Mouse (Mus musculus): Measurements from ENCODE around the gene Gfi1b.

The Gfi1b gene

GRCm38 (mm10) chr2:28621664-28622171 lies at the start of gene Gfi1b:
Gfi1b (minus strand) TSS chr2:28621982.
- peak; percentile 81 for DNase-seq (ENCODE audit: extremely low read depth, low read depth)

DNA sequence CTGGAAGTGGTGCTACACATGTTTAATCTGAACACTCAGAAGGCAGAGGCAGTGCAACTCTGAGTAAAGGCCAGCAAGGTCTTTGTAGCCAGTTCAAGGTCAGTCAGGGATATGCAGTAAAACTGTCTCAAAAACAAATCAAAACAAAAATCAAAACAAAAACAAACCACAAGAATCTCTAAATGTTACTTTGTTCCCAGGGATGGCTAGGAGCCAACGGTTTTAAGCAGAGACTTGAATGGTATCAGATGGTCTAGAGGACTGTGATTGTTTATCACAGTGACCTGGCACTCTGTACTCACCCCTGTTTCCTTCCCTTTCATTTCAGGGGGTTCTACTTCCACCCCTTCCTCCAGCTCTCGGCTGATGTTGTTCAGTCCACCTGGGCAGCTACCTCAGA lies 49.7 kb upstream of the Gfi1b start:
- DNase-seq (ENCODE audit: extremely low read depth, low read depth): no peak

- DNase-seq (ENCODE audit: extremely low read depth, low read depth): no peak
These were observed 44.0 kb upstream of the Gfi1b start for GRCm38 (mm10) chr2:28665818-28666217.

DNA sequence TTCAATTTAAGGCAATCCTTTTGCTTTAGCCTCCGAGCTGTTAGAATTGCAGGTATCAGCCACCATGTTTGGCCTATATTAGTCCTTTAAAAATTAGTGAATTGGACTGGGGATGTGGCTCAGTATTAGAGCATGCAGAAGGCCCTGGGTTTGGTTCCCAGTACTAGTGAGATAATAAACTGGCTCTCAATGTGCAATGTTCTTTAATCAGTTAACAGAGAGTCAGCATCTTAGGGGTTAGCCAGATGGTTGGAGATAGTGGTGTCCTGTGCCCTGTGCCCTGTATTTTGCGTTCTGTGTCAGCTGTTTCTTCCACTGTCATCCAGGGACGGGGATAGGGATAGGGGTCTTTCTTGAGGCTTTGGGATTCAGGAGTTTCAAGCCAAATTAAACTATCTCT lies 41.1 kb upstream of the Gfi1b start:
- no peak for DNase-seq (ENCODE audit: extremely low read depth, low read depth)

DNA sequence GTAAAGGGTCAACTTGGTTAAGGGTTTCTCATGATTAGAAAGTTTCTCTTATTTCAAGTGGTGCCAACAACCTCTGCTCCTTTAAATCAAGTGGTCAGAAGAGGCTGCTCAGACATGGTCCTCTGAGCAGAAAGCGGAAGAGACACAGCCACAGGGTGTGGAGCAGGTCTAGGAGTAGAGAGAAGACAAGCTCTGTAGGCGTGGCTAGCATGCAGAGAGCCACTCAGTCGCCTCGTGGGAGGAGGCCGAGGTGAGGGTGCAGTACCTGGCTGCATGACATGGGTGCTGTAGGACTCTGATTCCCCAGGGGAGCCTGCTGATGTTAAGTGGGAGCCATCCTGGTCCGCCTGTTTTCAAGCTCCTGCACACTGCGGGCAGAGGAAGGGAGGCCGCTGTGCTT lies 34.4 kb upstream of the Gfi1b start:
- no peak for DNase-seq (ENCODE audit: extremely low read depth, low read depth)

- peak; percentile 30 for DNase-seq (ENCODE audit: extremely low read depth, low read depth)
These were observed 32.5 kb upstream of the Gfi1b start for GRCm38 (mm10) chr2:28654295-28654694.

GRCm38 (mm10) chr2:28653351-28653750 lies 31.6 kb upstream of the Gfi1b start:
- no peak for DNase-seq (ENCODE audit: extremely low read depth, low read depth)

GRCm38 (mm10) chr2:28650526-28650925 lies 28.7 kb upstream of the Gfi1b start:
- no peak for DNase-seq (ENCODE audit: extremely low read depth, low read depth)

DNA sequence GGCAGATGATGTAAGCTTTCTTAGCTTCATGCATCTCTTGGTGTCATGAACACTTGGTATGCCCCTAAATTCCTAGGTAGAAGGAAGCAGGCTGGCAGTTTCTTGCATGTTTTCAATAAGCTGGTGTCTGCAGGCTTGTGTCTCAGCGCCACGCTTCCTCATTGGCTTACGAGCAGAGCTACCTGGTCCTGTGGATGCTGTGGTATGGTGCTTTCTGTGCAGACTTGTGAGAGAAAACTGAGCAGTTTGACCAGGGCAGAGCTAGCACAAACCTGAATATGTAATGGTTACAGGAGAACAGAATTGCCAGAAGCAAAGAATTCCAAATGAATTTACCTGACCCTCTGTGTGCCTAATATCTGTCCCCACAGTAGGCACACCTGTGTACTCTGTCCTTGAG lies 21.3 kb upstream of the Gfi1b start:
- no peak for DNase-seq (ENCODE audit: extremely low read depth, low read depth)

DNA sequence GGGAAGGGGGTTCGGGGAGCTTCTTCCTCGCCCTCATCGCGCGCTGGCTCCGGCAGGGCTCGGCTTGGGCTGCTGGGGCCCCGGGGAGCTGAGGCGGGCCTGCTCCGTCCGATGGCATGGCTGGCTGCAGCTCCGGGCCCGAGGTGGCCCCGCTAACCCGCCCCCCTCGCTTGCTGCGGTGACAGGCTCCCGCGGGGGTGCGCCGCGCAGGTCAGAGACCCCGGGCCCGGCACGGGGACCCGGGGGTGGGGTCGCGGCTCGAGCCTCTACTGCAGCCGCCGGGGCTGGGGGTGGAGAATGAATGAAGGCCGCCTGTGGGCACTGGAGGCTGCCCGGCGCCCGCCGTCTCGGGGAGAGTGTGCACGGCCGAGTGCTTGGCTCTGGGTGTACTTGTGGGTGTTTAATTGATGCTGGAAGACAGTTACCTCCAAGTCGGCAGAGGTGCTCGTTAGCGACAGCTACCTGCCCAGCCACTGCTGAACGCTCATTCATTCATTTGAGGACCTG lies 19.7 kb upstream of the Gfi1b start:
- peak; percentile 18 for DNase-seq (ENCODE audit: extremely low read depth, low read depth)

DNA sequence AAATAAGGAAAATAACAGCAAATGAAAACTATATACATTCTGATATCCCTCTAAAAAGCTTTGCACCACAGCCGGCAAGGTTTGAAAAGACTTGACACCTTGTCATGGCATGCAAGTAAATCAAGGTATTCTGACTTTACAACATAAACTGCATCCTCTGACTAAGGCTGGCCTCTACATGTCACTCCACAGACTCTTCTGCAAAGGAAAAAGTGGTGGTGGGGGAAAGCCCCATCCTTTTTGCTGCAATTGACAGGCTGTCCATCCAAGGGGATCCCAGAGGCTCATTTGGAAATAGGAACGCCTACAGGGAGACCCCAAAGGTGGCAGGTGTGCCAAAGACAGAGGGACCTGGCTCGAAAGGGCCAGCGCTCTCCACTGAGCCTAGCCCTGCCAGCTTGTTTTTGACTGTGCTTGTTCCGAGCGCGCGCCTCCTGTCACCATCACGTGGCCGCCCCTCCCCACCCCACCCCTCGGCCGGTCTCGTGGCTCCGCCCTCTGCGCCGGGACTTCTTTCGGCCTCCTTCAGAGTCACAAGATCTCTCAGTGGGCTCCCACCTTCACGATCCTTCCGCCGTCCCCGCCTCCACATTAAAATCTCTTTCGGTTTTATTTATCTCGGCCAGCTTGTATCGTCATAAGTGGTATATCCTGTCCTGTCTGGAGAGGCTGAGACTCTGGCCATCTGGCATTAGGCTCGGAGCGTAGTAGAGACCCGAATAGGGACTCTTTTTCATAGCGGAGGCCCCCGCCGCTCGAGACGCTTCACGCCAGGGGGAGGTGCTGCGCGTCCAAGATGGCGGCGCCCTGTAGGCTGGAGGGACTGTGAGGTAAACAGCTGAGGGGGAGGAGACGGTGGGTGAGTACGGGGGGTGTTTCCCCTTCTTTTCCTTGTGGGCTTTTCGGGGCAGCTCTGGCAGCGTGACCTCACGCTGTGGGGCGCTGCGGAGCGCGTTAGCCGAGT lies 19.0 kb upstream of the Gfi1b start, which contains the start of gene Tsc1:
Tsc1 (plus strand) TSS at position 768 of the 964 bp plus-strand sequence.
- peak; percentile 94 for DNase-seq (ENCODE audit: extremely low read depth, low read depth)

DNA sequence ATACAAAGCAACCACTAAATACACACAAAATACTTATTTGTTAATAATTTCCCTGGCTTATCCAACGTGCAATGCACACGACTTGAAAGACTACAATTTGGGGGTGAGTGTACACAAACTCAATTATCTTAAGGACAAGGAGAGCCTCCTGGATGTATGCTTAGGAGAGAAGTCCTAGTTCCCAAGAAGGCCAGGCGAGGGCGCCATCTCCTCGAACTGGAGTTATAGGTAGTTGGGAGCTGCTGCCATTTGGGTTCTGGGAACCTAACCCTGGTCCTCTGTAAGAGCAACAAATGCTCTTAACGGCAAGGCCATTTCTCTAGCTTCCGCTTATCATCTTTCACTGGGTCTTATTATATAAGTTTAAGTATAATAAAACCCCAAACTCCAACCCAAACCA lies 18.0 kb upstream of the Gfi1b start:
- DNase-seq (ENCODE audit: extremely low read depth, low read depth): peak; percentile 43

- DNase-seq (ENCODE audit: extremely low read depth, low read depth): no peak
These were observed 17.1 kb upstream of the Gfi1b start for GRCm38 (mm10) chr2:28638886-28639285.

GRCm38 (mm10) chr2:28638352-28638751 lies 16.6 kb upstream of the Gfi1b start:
- DNase-seq (ENCODE audit: extremely low read depth, low read depth): no peak

DNA sequence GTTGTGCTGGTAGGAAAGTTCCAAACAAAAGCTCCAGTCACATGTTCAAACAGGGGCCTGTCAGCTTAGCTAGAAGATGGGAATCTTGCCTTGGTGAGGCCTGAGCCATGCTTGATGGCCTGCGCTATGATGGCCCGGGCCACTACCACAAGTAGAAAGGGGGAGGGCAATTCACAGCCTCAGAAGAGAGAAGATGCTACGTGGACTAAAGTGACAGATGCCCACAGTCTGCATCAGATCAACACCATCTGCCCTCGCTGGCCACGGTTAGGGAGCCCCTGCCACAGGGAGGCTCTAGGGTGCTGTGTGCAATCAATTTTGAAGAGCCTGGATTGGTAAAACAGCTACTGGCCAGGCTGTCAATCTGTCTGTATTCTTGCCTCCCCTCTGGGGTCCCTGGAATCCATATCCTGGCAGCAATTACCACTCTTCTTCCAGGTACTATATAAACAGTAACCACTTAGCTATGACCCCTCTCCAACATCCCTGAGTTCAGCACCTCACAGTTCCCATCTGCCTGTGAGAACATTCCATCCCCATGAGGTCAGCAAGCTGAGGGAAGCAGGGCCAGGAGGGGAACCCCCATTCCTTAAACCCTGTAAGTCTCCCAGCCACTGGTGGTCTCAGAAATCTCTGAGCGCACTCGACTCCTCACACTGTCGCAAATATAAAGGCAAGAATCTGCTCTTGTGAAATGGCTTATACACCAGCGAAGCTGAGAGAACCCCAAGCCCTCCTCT lies 15.5 kb upstream of the Gfi1b start:
- no peak for DNase-seq (ENCODE audit: extremely low read depth, low read depth)

DNA sequence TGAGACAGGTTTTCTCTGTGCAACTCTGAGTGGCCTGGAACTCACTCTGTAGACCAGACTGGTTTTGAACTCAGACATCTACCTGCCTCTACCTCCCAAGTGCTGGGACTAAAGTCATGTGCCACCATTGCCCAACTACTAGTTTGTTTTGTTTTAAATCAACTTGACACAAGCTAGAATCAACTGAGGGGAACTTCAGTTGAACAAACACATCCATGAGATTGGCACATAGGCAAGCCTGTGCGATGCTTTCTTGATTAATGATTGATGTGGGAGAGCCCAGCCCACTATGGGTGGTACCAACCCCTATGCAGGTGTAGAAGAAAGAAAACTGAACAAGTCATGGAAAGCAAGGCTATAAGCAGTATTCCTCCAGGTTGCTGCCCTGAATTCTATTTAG lies 13.4 kb upstream of the Gfi1b start:
- no peak for DNase-seq (ENCODE audit: extremely low read depth, low read depth)

DNA sequence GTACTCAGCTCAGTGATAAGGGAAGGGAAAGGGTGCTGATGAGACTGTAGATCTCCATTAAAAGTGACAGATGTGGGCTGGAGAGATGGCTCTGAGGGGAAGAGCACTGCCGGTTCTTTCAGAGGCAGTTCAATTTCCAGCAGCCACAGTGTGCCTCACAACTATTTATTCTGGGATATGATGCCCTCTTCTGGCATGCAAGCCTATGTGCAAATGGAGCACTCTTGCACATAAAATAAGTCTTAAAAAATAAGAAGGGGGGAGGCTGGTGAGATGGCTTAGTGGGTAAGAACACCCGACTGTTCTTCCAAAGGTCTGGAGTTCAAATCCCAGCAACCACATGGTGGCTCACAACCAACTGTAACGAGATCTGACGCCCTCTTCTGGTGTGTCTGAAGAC lies 11.4 kb upstream of the Gfi1b start:
- no peak for DNase-seq (ENCODE audit: extremely low read depth, low read depth)

GRCm38 (mm10) chr2:28632626-28633025 lies 10.8 kb upstream of the Gfi1b start:
- no peak for DNase-seq (ENCODE audit: extremely low read depth, low read depth)

DNA sequence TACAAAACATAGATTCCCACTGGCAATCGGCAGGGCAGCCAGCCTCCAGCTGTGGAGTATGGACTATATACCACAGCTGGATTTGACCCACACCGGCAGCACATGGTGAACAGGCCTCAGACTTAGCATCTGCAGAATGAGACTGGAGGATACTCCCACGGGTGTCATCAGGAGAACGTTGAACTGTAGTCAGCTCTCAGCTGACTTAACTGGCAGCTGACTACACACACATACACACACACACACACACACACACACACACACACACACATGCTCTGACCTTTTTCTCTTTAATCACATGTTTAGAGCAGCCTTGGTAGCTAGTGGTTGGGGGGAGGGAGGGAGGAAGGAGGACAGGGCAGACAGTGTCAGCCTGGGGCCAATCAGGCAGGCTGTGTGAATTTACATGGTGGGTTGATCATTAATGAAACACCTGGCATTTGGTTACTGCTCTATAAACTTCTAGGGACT lies 8.2 kb upstream of the Gfi1b start:
- no peak for DNase-seq (ENCODE audit: extremely low read depth, low read depth)

DNA sequence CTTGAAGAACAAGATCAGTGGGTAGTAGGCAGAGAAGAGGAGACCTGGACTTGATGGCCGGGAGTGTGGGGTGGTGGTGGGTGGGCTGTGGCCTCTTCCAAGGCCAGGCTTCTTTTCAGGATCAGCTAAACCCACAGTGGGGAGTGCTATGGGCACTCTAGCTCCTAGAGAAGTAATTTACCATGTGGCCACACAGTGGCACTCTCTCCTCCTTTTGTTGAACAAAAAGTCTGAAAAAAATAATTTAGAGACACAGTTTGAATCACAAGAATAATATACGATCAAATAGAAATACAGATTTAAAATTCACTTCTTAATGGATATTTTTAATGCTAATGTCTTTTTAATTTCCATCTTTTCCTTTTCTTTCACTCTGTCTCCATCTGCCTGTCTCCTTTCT lies 6.3 kb upstream of the Gfi1b start:
- no peak for DNase-seq (ENCODE audit: extremely low read depth, low read depth)

- no peak for DNase-seq (ENCODE audit: extremely low read depth, low read depth)
These were observed 4.3 kb upstream of the Gfi1b start for GRCm38 (mm10) chr2:28626038-28626437.

- DNase-seq (ENCODE audit: extremely low read depth, low read depth): no peak
These were observed 3.1 kb upstream of the Gfi1b start for GRCm38 (mm10) chr2:28624870-28625269.

Data from MEL-GATA-1-ER (cell line).